Mouse (Mus musculus) retina, postnatal 7 days (tissue): ENCODE results near the gene Slc37a4.
A peak's percentile ranks its signal among the peaks of the same experiment; 100 is the strongest.
"Not testable (repeated sequence)": the region's sequence is repeated elsewhere in the genome, so short reads cannot be mapped to it uniquely, and the experiment has no call there.

Experiments
- DNase-seq: peaks from one replicate; pipeline ENCODE4 v3.0.0-alpha.2; 2012; ENCODE audit warnings: low read depth, low spot score

Slc37a4 gene

DNA sequence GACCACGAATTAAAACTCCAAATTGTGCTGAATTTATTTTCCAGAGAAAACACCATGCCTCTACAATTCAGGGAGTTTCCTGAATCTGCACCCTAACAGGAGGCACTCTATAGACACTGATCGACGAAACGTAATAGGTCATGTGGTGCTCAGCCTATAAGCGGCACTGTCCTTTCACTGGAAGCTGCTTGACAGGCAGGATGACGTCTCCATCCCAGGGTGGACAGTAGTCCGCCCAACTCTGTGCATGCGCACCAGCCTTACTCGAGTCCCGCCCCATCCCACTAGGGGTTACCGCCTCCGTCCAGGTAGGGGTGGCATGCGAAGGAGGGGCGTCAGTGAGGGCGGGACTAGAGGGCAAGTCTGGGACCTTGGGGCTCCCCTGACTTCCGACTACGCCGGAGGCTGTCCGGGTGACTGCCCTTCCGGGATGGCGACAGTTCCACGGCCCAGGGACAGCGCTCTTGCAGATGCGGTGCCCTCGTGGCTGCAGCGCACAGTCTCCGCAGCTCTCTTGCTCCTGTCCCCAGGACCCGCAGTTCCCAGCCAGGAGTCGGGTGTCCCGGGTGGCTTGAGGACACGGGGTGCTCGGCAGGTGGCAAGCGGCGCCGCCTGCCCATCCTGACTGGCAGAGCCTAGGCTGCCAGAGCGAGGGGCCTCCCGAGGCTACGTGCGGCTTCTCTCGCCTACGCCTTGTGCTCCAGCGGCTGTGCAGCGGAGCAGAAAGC lies at the start of gene Slc37a4:
Gene Slc37a4 (plus strand): TSS at position 169 of the 728 bp plus-strand sequence.
- peak; percentile 90 for DNase-seq

GRCm38 (mm10) chr9:44347166-44347565 lies 49.5 kb upstream of the Slc37a4 start:
- no peak for DNase-seq

DNA sequence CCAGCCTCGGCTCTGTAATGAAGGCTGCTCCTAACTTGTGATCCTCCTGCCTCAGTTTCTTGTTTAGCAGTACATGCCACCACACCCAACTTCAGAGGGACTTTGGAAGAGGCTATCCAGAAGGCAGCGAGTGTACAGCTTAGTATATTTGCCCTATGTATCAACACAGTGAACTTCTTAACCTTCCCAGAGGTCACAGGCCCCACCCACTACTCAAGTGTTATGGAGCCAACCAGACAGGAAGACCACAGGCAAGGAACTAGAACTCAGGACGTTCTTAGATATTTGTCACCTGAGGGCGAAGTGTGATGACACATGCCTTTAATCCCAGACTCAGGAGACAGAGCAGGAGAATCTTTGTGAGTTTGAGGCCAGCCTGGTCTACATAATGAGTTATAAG lies 49.0 kb upstream of the Slc37a4 start:
- no peak for DNase-seq

DNA sequence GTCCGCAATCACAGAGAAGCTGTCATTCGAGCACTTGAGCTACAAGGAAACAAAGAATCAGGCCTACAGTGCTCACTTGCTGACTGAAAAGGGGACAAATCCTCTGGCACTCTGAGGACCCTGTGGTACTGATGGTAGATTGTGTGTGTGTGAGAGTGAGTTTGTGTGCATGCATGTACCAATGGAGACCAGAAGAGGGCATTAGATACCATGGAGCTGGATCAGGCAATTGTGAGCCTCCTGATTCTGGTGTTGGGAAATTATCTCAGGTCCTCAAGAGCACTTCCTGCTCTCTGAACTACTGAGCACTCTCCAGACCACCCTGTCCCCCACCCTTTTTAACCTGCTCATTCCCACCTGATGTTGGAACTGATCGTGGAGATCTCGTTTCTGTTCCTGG lies 48.1 kb upstream of the Slc37a4 start:
- DNase-seq = no peak

- no peak for DNase-seq
These were observed 45.3 kb upstream of the Slc37a4 start for GRCm38 (mm10) chr9:44351396-44351795.

DNA sequence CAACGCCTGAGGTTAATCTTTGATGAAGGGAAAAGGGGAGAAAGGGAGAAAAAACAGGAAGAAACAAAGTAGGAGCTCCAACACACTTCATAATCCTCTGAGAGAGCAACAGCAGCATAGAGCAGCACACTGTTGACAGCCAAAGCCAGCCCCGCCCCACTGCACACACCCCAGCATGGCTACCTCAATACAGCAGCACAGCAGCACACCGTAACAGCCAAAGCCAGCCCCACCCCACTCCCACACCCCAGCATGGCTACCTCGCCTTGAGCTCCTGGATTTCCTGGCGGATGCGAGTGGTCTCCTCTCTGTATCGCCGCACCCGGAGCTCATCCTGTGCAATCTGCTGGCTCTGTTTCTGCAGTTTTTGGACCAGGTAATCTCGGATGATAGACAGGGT lies 44.3 kb upstream of the Slc37a4 start:
- DNase-seq = no peak

DNA sequence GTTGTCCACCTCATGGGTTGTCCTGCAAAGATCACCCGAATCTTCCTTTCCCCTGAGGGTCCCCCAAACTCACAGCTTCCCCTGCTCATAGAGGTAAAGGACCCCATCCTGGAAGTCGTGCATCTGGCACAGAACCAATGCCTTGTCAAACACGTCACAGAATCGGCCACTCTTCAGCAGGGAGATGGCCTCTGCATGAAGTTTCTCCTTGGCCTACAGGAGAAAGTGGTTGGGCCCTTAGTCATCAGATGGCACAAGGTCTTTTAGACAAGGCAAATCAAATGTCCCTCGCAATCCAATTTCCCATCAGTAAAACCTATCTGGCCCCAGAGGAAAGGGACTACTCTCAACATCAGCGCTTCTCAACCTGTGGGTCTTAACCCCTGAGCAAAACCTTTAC lies 43.5 kb upstream of the Slc37a4 start:
- DNase-seq = no peak

DNA sequence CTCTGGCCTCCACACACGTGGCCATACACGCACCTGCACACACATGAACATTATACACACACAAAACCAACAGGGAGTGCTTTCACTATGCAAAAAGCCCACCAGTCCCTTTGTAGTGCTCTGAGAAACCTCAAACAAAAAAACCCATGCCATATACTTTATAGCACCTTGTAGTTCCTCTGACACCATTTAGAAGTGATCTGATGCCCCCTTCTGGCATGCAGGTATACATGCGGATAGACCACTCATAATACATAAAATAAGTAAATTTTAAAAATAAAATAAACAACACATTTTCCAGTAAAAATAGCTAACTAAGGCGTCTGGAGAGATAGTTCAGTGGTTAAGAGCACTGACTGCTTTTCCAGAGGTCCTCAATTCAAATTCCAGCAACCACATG lies 39.4 kb upstream of the Slc37a4 start:
- no peak for DNase-seq

DNA sequence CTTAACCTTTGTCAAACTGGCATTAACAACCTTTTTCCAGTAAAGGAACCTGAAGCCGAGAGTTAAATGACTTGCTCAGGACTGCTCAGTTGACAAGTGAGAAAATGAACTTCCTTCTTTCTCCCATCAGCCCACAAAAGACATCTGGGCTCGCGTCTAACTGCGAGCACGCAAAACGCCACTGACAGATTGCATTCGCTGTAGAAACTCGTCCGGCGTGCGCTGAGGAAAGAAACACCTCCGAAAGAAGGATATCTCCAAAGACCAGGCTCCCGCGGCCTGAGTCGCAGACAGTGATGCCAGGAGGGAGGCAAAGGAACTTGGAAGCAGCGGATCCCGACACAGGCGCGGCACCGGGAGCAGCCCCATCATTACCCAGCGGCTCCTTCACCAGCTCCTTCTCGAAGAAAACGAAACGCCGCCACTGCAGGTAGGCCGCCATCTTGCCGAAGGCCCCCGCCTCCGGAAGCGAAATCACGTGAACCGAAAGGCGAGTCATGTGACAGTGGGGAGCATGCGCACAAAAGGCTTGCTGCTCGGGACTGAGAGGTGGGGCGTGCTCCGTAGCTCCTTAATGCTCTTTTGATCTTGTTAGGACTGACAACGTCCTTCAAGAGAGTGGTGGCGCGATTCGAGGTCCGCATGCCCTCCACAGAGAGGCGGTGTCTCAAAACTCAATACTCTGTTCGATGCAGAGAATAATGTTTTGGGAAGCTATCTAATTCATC lies 35.3 kb upstream of the Slc37a4 start, which contains the start of gene Vps11:
Gene Vps11 (minus strand): TSS at position 481 of the 728 bp plus-strand sequence.
- peak; percentile 94 for DNase-seq

DNA sequence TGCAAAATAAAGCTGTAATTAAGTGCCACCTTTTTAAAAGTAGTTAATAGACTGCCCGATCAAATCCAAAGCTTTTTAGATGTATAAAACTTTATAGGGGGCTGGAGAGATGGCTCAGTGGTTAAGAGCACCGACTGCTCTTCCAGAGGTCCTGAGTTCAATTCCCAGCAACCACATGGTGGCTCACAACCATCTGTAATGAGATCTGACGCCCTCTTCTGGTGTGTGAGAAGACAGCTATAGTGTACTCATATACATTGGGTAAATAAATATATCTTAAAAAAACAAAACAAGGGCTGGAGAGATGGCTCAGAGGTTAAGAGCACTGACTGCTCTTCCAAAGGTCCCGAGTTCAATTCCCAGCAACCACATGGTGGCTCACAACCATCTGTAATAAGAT lies 34.7 kb upstream of the Slc37a4 start:
- not testable (repeated sequence) for DNase-seq

- DNase-seq = no peak
These were observed 32.2 kb upstream of the Slc37a4 start for GRCm38 (mm10) chr9:44364480-44364879.

- DNase-seq = no peak
These were observed 23.3 kb upstream of the Slc37a4 start for GRCm38 (mm10) chr9:44373386-44373785.

DNA sequence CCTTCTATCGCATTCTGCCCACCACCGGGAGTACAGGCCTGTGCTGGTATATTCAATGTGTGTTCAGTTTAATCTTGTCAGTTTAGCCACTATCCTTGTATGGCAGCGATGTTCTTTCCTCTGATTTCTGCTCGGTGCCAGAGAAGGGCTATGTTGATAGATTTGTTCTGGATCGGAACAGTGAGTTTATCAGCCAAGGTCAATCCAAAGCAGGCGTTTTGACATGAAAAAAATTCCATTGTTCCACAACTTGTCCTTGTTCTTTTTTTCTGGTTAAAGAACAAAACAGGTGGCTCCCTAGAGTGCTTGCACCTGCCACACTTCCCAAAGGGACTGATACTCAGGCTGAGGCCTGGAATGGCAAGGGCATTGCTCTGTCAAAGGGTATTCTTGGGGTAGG lies 20.5 kb upstream of the Slc37a4 start:
- no peak for DNase-seq

- DNase-seq = not testable (repeated sequence)
These were observed 19.3 kb upstream of the Slc37a4 start for GRCm38 (mm10) chr9:44377335-44377734.

DNA sequence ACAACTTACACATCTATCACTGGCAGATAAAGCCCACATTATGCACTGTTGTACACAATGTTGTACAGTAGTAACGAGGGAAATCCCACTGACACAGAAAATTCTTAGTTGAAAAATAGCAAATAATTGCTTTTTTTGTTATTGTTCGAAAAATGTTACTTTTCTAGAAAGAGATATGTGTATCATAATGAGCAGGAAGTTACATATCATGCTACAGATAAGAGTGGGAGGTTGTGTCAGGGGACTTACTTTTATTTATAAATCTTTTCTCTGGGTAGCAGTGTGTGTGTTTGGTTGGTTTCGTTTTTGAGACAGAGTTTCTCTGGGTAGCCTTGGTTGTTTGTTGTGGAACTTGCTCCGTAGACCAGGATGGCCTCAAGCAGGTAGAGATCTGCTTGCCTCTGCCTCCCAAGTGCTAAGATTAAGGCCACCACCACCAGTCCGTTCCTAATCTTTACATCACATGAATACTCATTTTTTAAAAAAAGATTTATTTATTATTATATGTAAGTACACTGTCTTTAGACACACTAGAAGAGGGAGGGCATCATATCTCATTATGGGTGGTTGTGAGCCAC lies 18.4 kb upstream of the Slc37a4 start:
- DNase-seq = no peak

GRCm38 (mm10) chr9:44379054-44379834 lies 17.4 kb upstream of the Slc37a4 start, which contains the start of gene Hyou1:
Gene Hyou1, plus strand, starts transcription at chr9:44379490.
- DNase-seq = peak; percentile 96

DNA sequence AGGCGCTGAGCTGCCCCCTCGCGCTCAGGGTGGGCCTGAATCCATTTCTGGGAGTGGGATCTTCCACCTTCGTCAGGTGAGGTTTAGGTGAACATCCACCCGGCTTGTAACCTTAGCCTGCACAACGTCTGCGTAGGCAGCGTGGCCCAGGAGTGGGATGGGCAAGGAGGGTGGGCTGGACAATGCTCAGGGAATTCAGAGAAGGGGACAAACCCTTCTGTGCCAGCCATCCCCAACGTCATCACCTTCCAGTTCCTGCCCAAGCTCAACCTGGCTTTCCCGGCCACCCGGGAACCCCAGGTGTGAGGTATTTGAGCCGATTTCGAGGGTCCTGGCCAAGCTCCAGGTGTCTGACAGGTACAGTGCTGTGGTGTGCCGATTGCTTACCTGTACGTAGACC lies 16.8 kb upstream of the Slc37a4 start:
- DNase-seq = no peak

- DNase-seq = no peak
These were observed 12.1 kb upstream of the Slc37a4 start for GRCm38 (mm10) chr9:44384596-44384995.

DNA sequence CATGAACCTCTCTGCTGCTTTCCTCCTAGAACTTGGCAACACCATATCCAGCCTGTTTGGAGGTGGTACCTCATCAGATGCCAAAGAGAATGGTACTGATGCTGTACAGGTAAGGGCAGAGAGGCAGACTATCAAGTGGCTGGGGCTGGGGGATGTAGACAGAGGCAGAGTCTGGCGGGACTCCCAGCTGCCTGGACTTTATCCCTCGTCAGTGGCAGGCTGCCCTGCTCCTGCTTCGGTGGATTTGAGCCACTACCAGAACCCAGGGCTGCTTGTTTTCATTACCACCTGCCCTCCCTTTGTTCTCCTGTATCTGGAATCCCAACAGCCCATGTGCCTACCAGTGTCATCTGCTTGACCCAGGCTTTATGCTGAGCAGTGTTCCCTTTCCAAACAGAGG lies 9.4 kb upstream of the Slc37a4 start:
- no peak for DNase-seq

- DNase-seq = no peak
These were observed 7.4 kb upstream of the Slc37a4 start for GRCm38 (mm10) chr9:44389273-44389672.

GRCm38 (mm10) chr9:44391466-44391865 lies 5.2 kb upstream of the Slc37a4 start:
- DNase-seq = peak; percentile 68

DNA sequence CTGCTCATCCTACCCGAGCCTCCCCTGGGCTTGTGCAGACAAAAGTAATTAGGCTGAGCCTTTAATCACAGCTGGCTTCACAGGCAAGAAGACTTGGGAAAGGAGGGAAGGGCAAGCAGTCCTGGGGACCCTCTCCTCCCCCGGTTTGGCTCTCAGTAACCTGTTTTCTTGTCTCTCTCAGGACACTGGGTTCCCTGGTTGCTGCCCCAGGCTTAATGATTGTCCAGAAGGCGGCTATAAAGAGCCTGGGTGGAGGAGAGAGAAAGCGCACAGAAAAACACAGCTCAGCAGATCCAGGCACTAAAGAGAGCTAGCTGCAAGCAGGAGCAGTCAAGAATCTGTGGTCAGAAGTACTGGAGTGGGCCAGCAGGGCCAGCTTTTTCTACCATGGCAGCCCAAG lies 1.4 kb downstream of the Slc37a4 start:
- DNase-seq = no peak
